Mouse (Mus musculus): ENCODE measurements around the gene Rap1b.

GRCm38 (mm10) chr10:117885358-117885757 is 39.5 kb upstream of the Rap1b start:
- no peak for TF ChIP-seq CTCF (IDR thresholded peaks at IDR 0.05; ENCODE audit: low read depth)
- TF ChIP-seq EP300 (optimal IDR thresholded peaks at IDR 0.05) = no peak

Measured in stomach, postnatal 0 days (tissue).